Mouse (Mus musculus) cerebellum, adult 2 months (tissue): ENCODE measurements at regions not wholly inside any gene's neighbourhood (a gene's known extent, or its start where the extent isn't known, plus 50 kb on each side); places are given as distances from the start of the nearest gene placed in this dataset.

Experiments
- DNase-seq, 2 experiments: peaks; one replicate each; pipeline ENCODE4 v3.0.0; 2021
- H3K27ac ChIP-seq: fragments of 200-500 bp; 2 replicates; pipeline ENCODE4 v1.5.1; 2012; ENCODE audit warnings: low read length, control low read depth, inconsistent platforms; ENCODE audit not compliant: insufficient read depth
- H3K27me3 ChIP-seq: fragments of 200-500 bp; 2 replicates; pipeline ENCODE4 v1.6.1; 2012; ENCODE audit warnings: inconsistent platforms, mild to moderate bottlenecking, low read length, moderate library complexity; ENCODE audit not compliant: control insufficient read depth, insufficient read depth
- H3K4me1 ChIP-seq: fragments of 200-500 bp; 2 replicates; pipeline ENCODE4 v1.6.1; 2011; ENCODE audit warnings: low read length; ENCODE audit not compliant: control insufficient read depth, insufficient read depth
- H3K4me3 ChIP-seq: fragments of 200-500 bp; replicated peaks from 2 replicates; pipeline ENCODE3; 2011; ENCODE audit warnings: mild to moderate bottlenecking, low read depth, low read length, control low read depth; ENCODE audit not compliant: insufficient read depth
- CTCF ChIP-seq: fragments of 200-500 bp; IDR thresholded peaks from 2 replicates; pipeline ENCODE4 v1.5.1; 2011; ENCODE audit warnings: low read depth, mild to moderate bottlenecking, control low read depth, low read length, moderate library complexity, borderline replicate concordance; ENCODE audit not compliant: insufficient read depth
- POLR2A ChIP-seq: fragments of 200-500 bp; IDR thresholded peaks from 2 replicates; pipeline ENCODE4 v1.6.1; 2011; ENCODE audit warnings: low read length, control low read depth, borderline replicate concordance; ENCODE audit not compliant: insufficient read depth
- WGBS: fragments of 180-500 bp; shearing (Covaris S2); methylation state at CpG from one replicate; pipeline ENCODE4 v1.1.7; 2018; 5-methylcytosine and 5-hydroxymethylcytosine counted together

- no peak overlapping the region for H3K27ac ChIP-seq
- no peak overlapping the region for H3K4me3 ChIP-seq
Measured at GRCm38 (mm10) chr5:35170369-35171130, 65.0 kb upstream of the Lrpap1 start.

GRCm38 (mm10) chr5:35169614-35170293, 64.2 kb upstream of the Lrpap1 start:
- TF ChIP-seq POLR2A: no peak
- no peak for TF ChIP-seq CTCF
- H3K4me1 ChIP-seq: peaks cover 17% of the 10 kb centered on the region
- H3K4me3 ChIP-seq: no peak overlapping the region
- H3K27ac ChIP-seq: no peak overlapping the region
- 67% methylated on average over 7 of the region's 7 CpGs for WGBS
- H3K27me3 ChIP-seq: no peaks in the 10 kb centered on the region
- DNase-seq: no peak

More at GRCm38 (mm10) chr5:35170369-35171130, 65.0 kb upstream of the Lrpap1 start:
- DNase-seq: no peak
- H3K27me3 ChIP-seq: no peaks in the 10 kb centered on the region
- TF ChIP-seq POLR2A (no peak), CTCF (no peak)
- WGBS: 65% methylated on average over 11 of the region's 11 CpGs
- peaks cover 17% of the 10 kb centered on the region for H3K4me1 ChIP-seq

- TF ChIP-seq CTCF (no peak), POLR2A (no peak)
- H3K27ac ChIP-seq: no peak overlapping the region
- no peaks in the 10 kb centered on the region for H3K27me3 ChIP-seq
- WGBS: 66% methylated on average over 5 of the region's 5 CpGs
- DNase-seq: peak in 1 of 2 experiments; percentile 41
- no peak overlapping the region for H3K4me3 ChIP-seq
- H3K4me1 ChIP-seq: peaks cover 17% of the 10 kb centered on the region
Measured at GRCm38 (mm10) chr5:35168853-35169252, 63.3 kb upstream of the Lrpap1 start.

- DNase-seq: no peak
- Histone ChIP-seq H3K27ac (no peak overlapping the region), H3K4me3 (no peak overlapping the region), H3K27me3 (no peaks in the 10 kb centered on the region), H3K4me1 (peaks cover 17% of the 10 kb centered on the region)
- WGBS: 95% methylated on average over 6 of the region's 6 CpGs
- no peak for TF ChIP-seq CTCF
- TF ChIP-seq POLR2A: no peak
Measured at GRCm38 (mm10) chr5:35168369-35168768, 62.8 kb upstream of the Lrpap1 start.

- H3K4me3 ChIP-seq: no peak overlapping the region
- no peaks in the 10 kb centered on the region for H3K27me3 ChIP-seq
- no peak for DNase-seq
- WGBS: 91% methylated on average over 8 of the region's 8 CpGs
- H3K4me1 ChIP-seq: peaks cover 20% of the 10 kb centered on the region
- TF ChIP-seq CTCF (no peak), POLR2A (no peak)
- no peak overlapping the region for H3K27ac ChIP-seq
Measured at GRCm38 (mm10) chr5:35165993-35166392, 60.4 kb upstream of the Lrpap1 start.

GRCm38 (mm10) chr5:35165459-35165858, 59.9 kb upstream of the Lrpap1 start:
- DNase-seq: no peak
- Histone ChIP-seq H3K27ac (no peak overlapping the region), H3K4me1 (peaks cover 20% of the 10 kb centered on the region), H3K27me3 (no peaks in the 10 kb centered on the region), H3K4me3 (no peak overlapping the region)
- TF ChIP-seq POLR2A: no peak
- TF ChIP-seq CTCF: no peak
- 90% methylated on average over 2 of the region's 2 CpGs for WGBS

GRCm38 (mm10) chr5:35162607-35163006, 57.0 kb upstream of the Lrpap1 start:
- DNase-seq: peak in 1 of 2 experiments; percentile 36
- Histone ChIP-seq H3K27me3 (no peaks in the 10 kb centered on the region), H3K4me3 (no peak overlapping the region), H3K27ac (no peak overlapping the region), H3K4me1 (peaks cover 39% of the 10 kb centered on the region)
- WGBS: 33% methylated on average over 4 of the region's 4 CpGs
- TF ChIP-seq CTCF (no peak), POLR2A (no peak)

- WGBS: 93% methylated on average over 3 of the region's 3 CpGs
- Histone ChIP-seq H3K27ac (no peak overlapping the region), H3K27me3 (no peaks in the 10 kb centered on the region), H3K4me1 (peaks cover 39% of the 10 kb centered on the region), H3K4me3 (no peak overlapping the region)
- no peak for DNase-seq
- TF ChIP-seq POLR2A (no peak), CTCF (no peak)
Measured at GRCm38 (mm10) chr5:35162120-35162519, 56.6 kb upstream of the Lrpap1 start.
